Mouse (Mus musculus) testis, adult 2 months (tissue): ENCODE results near the gene Tmem104. TPM values are rescaled to one million over a fixed set of nuclear protein-coding genes. Genes with fewer than 3 reads are reported as not detected.

Experiments
- H3K27ac ChIP-seq: fragments of 200-500 bp; 2 replicates; pipeline ENCODE4 v1.5.1; 2012; ENCODE audit warnings: low read depth, low read length; ENCODE audit not compliant: control insufficient read depth, insufficient read depth
- H3K27me3 ChIP-seq: fragments of 200-500 bp; 2 replicates; pipeline ENCODE4 v1.6.1; 2012; ENCODE audit warnings: mild to moderate bottlenecking, low read length, moderate library complexity; ENCODE audit not compliant: control insufficient read depth, insufficient read depth
- H3K36me3 ChIP-seq: fragments of 200-500 bp; 2 replicates; pipeline ENCODE4 v1.6.1; 2012; ENCODE audit warnings: mild to moderate bottlenecking, low read length; ENCODE audit not compliant: control insufficient read depth, insufficient read depth
- H3K4me1 ChIP-seq: fragments of 200-500 bp; 2 replicates; pipeline ENCODE4 v1.6.1; 2012; ENCODE audit warnings: low read length; ENCODE audit not compliant: control insufficient read depth, insufficient read depth
- H3K4me3 ChIP-seq: fragments of 200-500 bp; 2 replicates; pipeline ENCODE4 v1.5.1; 2012; ENCODE audit warnings: low read depth, mild to moderate bottlenecking, low read length, moderate library complexity, mixed read lengths; ENCODE audit not compliant: control insufficient read depth
- CTCF ChIP-seq: fragments of 200-500 bp; IDR thresholded peaks from 2 replicates; pipeline ENCODE4 v1.5.1; 2012; ENCODE audit warnings: low read depth, mild to moderate bottlenecking, inconsistent platforms, low read length, moderate library complexity; ENCODE audit not compliant: control insufficient read depth, insufficient read depth, insufficient replicate concordance
- POLR2A ChIP-seq: fragments of 200-500 bp; IDR thresholded peaks from 2 replicates; pipeline ENCODE4 v1.6.1; 2012; ENCODE audit warnings: low read depth, mild to moderate bottlenecking, inconsistent platforms, low read length, moderate library complexity; ENCODE audit not compliant: control insufficient read depth
- polyA plus RNA-seq: library from polyadenylated mRNA; depleted of rRNA; stranded (reverse); fragments of >200 nt; gene quantifications from 2 replicates; pipeline ENCODE4 v1.2.3, GENCODE M21; 2012

Tmem104 gene
- polyA plus RNA-seq, 1 experiment, result 9.0 TPM

DNA sequence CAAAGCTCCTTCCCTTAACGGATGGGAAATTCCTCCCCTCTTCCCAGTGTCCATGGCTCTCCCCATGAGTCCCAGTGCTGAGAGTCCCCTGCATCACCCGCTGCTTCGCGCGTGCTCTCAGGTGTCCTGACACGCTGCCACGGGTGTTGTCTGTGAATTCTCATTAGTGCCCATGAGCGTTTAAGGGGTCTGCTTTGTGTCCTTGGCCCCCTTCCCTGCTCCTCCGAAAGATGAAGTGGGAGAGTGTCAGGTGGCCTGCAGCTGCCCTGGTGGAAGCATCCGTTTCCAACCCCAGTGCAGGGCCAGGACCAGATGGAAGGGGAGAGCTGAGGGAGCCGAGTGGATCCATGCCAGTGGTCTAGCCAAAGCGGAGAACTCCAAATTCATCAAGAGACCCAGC, 20.8 kb downstream of the Tmem104 start:
- H3K4me3 ChIP-seq, result no peak overlapping the region
- H3K36me3 ChIP-seq, result no peaks in the 10 kb centered on the region
- no peak overlapping the region for H3K27ac ChIP-seq
- TF ChIP-seq CTCF (no peak), POLR2A (no peak)
- no peaks in the 10 kb centered on the region for H3K27me3 ChIP-seq
- H3K4me1 ChIP-seq, result no peaks in the 10 kb centered on the region

GRCm38 (mm10) chr11:115208776-115209732, 21.8 kb downstream of the Tmem104 start:
- H3K27ac ChIP-seq, result no peak overlapping the region

GRCm38 (mm10) chr11:115209958-115210357, 22.7 kb downstream of the Tmem104 start:
- no peaks in the 10 kb centered on the region for H3K27me3 ChIP-seq
- no peaks in the 10 kb centered on the region for H3K4me1 ChIP-seq
- no peak overlapping the region for H3K4me3 ChIP-seq
- no peaks in the 10 kb centered on the region for H3K36me3 ChIP-seq
- TF ChIP-seq POLR2A, result no peak
- no peak for TF ChIP-seq CTCF
- H3K27ac ChIP-seq, result no peak overlapping the region

More at GRCm38 (mm10) chr11:115208776-115209732, 21.8 kb downstream of the Tmem104 start:
- TF ChIP-seq POLR2A (no peak), CTCF (no peak)
- Histone ChIP-seq H3K36me3 (no peaks in the 10 kb centered on the region), H3K4me3 (no peak overlapping the region), H3K27me3 (no peaks in the 10 kb centered on the region), H3K4me1 (no peaks in the 10 kb centered on the region)

- Histone ChIP-seq H3K27me3 (no peaks in the 10 kb centered on the region), H3K4me1 (no peaks in the 10 kb centered on the region), H3K27ac (no peak overlapping the region)
These were observed 24.8 kb downstream of the Tmem104 start for GRCm38 (mm10) chr11:115212116-115212515.

GRCm38 (mm10) chr11:115215123-115215522, 27.8 kb downstream of the Tmem104 start:
- Histone ChIP-seq H3K4me1 (no peaks in the 10 kb centered on the region), H3K27ac (no peak overlapping the region), H3K27me3 (no peaks in the 10 kb centered on the region), H3K36me3 (no peaks in the 10 kb centered on the region), H3K4me3 (no peak overlapping the region)
- TF ChIP-seq CTCF, result no peak
- TF ChIP-seq POLR2A, result no peak

More at GRCm38 (mm10) chr11:115212116-115212515, 24.8 kb downstream of the Tmem104 start:
- no peaks in the 10 kb centered on the region for H3K36me3 ChIP-seq
- H3K4me3 ChIP-seq, result no peak overlapping the region
- TF ChIP-seq POLR2A (0 out of 2 replicates have a peak, but pooled peaks have one; percentile 10), CTCF (no peak)

DNA sequence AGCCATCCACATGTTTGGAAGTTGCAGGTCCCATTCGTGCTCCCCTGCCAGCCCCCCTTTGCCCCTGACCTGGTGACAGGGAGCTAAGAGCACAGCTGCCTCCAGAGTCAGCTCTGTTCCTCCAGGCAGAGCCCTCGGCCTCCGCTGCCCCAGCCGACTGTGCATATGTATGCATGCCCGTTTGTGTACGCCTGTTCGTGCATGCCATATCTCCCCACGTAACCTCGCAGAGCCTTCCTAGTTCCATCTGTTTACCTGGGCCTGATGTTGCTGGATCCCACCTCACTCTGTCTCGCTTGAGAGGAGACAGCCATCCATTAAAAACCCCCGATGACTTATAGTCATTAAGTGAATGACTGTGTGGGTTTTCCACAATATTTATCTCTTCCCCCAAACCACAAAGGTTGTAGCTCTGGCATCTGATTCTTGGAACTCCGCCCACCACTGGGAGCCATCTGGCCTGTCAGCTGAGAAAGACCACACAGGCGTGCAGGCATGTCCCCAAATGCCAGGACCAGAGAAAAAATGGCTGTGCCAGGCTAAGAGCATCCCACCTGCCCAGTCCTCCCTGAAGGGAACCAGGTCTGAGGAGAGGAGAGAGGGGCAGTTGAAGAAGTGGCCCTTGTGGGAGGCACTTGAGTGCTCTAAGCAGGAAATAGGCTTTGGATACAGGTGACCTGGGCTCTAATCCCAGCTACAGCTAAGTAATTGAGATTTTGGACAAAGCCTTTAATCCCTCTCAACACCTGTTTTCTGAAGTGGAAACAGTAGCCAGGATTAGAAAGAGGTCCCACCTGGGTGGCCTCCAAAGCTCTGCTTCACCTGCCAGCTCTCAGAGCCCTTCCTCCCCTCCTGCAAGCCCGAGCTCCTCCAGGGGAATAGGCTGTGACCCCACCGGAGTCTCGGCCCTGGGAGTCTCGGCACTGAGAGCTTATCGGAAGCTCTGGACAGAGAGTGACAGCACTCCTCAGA, 30.4 kb downstream of the Tmem104 start:
- no peak overlapping the region for H3K27ac ChIP-seq
- no peaks in the 10 kb centered on the region for H3K4me1 ChIP-seq
- H3K36me3 ChIP-seq, result no peaks in the 10 kb centered on the region
- TF ChIP-seq POLR2A, result no peak
- no peak for TF ChIP-seq CTCF
- no peaks in the 10 kb centered on the region for H3K27me3 ChIP-seq
- no peak overlapping the region for H3K4me3 ChIP-seq

DNA sequence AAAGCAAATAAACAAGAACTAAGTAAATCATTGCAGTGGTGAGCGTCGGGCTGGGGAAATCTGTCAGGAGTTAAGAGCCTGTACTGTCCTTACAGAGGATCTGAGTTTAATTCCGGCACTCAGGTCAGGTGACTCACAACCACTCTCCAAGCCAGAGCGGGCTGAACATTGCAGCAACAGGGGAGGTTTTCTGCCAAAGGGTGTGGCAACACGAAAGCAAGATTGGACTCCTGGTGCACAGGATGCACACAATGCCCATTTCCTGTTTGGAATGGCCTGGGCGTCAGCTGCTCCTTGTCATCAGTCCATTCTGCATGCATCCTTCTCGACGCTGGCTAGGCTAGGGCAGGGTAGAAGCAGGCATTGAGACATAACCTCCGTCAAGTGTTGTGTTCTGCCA, 32.0 kb downstream of the Tmem104 start:
- Histone ChIP-seq H3K4me1 (no peaks in the 10 kb centered on the region), H3K27ac (no peak overlapping the region), H3K4me3 (no peak overlapping the region), H3K27me3 (no peaks in the 10 kb centered on the region), H3K36me3 (no peaks in the 10 kb centered on the region)
- no peak for TF ChIP-seq CTCF
- TF ChIP-seq POLR2A, result no peak

DNA sequence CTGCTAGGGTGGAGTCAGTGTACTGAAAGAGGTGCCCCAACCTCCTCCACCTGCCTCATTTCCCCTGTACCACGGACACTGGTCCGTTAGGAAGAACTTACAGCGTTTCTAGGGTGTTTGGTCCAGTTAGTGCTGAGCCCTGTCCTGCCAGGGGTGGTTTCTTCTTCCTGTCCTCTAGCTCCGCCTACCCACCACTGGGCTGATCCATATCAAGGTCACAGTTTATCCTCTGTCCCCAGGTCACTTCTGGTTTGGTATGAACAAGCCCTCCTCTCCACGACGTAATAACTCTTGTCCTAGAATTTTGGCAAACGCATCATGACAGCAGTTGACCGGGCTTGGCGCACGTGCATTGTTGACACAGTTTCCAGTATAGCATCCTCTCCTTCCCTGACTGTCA, 32.4 kb downstream of the Tmem104 start:
- Histone ChIP-seq H3K27ac (no peak overlapping the region), H3K4me1 (no peaks in the 10 kb centered on the region)

More for the DNA sequence above, 32.4 kb downstream of the Tmem104 start:
- TF ChIP-seq POLR2A (no peak), CTCF (no peak)
- H3K4me3 ChIP-seq, result no peak overlapping the region
- no peaks in the 10 kb centered on the region for H3K27me3 ChIP-seq
- H3K36me3 ChIP-seq, result no peaks in the 10 kb centered on the region
